Mouse (Mus musculus) midbrain, embryonic 16.5 days (tissue): Measurements from ENCODE around the gene Disc1. TPM values are rescaled to one million over a fixed set of nuclear protein-coding genes. Genes with fewer than 3 reads are reported as not detected.
A peak's percentile ranks its signal among the peaks of the same experiment; 100 is the strongest.

Source experiments
- ATAC-seq: fragments of 200-750 bp; cut with Nextera tagmentation; 2 replicates; pipeline ENCODE4 v1.8.0; 2017; ENCODE audit warnings: moderate TSS enrichment
- H3K27ac ChIP-seq: fragments of 300-500 bp; sonication (generic); 2 replicates; pipeline ENCODE4 v1.5.1; 2014; ENCODE audit warnings: mild to moderate bottlenecking, low read length, mixed read lengths
- H3K27me3 ChIP-seq: fragments of 300-500 bp; sonication (generic); 2 replicates; pipeline ENCODE4 v1.6.1; 2014; ENCODE audit warnings: low read depth, low read length, mixed read lengths; ENCODE audit not compliant: control insufficient read depth, insufficient read depth
- H3K36me3 ChIP-seq: fragments of 300-500 bp; sonication (generic); 2 replicates; pipeline ENCODE4 v1.6.1; 2014; ENCODE audit warnings: mild to moderate bottlenecking, low read length, moderate library complexity, mixed read lengths; ENCODE audit not compliant: control insufficient read depth, insufficient read depth
- H3K4me1 ChIP-seq: fragments of 300-500 bp; sonication (generic); 2 replicates; pipeline ENCODE4 v1.6.1; 2014; ENCODE audit warnings: mild to moderate bottlenecking, low read length, mixed read lengths; ENCODE audit not compliant: control insufficient read depth, insufficient read depth
- H3K4me2 ChIP-seq: fragments of 300-500 bp; sonication (generic); 2 replicates; pipeline ENCODE4 v1.6.1; 2014; ENCODE audit warnings: mild to moderate bottlenecking, low read length, mixed read lengths
- H3K4me3 ChIP-seq: fragments of 300-500 bp; sonication (generic); 2 replicates; pipeline ENCODE4 v1.5.1; 2014; ENCODE audit warnings: low read depth, mild to moderate bottlenecking, low read length, moderate library complexity, mixed read lengths
- H3K9ac ChIP-seq: fragments of 300-500 bp; sonication (generic); 2 replicates; pipeline ENCODE4 v1.6.1; 2014; ENCODE audit warnings: low read depth, low read length, mixed read lengths
- H3K9me3 ChIP-seq: fragments of 300-500 bp; sonication (generic); replicated peaks from 2 replicates; pipeline ENCODE4 v1.6.1; 2014; ENCODE audit warnings: mild to moderate bottlenecking, low read length, mixed read lengths; ENCODE audit not compliant: control insufficient read depth, poor library complexity, severe bottlenecking
- WGBS: fragments of 180-500 bp; shearing (Covaris S2); extraction: QIAGEN DNeasy Blood & Tissue Kit; methylation state at CpG from one replicate; pipeline ENCODE4 v1.1.7; 2014; 5-methylcytosine and 5-hydroxymethylcytosine counted together
- polyA plus RNA-seq: library from polyadenylated mRNA; unstranded; fragments of >200 nt; fragmentation: Nextera tagmentation; extraction: Ambion mirVana; gene quantifications from 2 replicates; pipeline ENCODE4 v1.2.1, GENCODE M21; 2015

The Disc1 gene
- polyA plus RNA-seq, 1 experiment from 2014 or later, result 1.2 TPM

GRCm38 (mm10) chr8:125054436-125054810 is 428 bp downstream of the Disc1 start:
- peaks cover 4% of the 10 kb centered on the region; the same call in 1 of the 2 replicates for H3K4me1 ChIP-seq
- peak overlapping the region; percentile 79 for H3K9ac ChIP-seq
- ATAC-seq, result peak; percentile 79
- peaks cover 29% of the 10 kb centered on the region for H3K27me3 ChIP-seq
- H3K36me3 ChIP-seq, result no peaks in the 10 kb centered on the region
- H3K27ac ChIP-seq, result peak overlapping the region; percentile 74
- WGBS, result under 1% methylated on average over 31 of the region's 38 CpGs
- H3K4me2 ChIP-seq, result peak overlapping the region; percentile 93
- H3K4me3 ChIP-seq, result peak overlapping the region; percentile 68
- H3K9me3 ChIP-seq, result no peaks in the 10 kb centered on the region

- H3K27me3 ChIP-seq, result no peaks in the 10 kb centered on the region
- 82% methylated on average over 8 of the region's 8 CpGs for WGBS
- H3K9me3 ChIP-seq, result no peaks in the 10 kb centered on the region
- no peak overlapping the region for H3K4me2 ChIP-seq
- H3K4me1 ChIP-seq, result no peaks in the 10 kb centered on the region
- no peak for ATAC-seq
- H3K9ac ChIP-seq, result no peak overlapping the region
- H3K27ac ChIP-seq, result no peak overlapping the region
- no peaks in the 10 kb centered on the region for H3K36me3 ChIP-seq
- no peak overlapping the region for H3K4me3 ChIP-seq
Observed at GRCm38 (mm10) chr8:125060904-125061303, 6.9 kb downstream of the Disc1 start.

DNA sequence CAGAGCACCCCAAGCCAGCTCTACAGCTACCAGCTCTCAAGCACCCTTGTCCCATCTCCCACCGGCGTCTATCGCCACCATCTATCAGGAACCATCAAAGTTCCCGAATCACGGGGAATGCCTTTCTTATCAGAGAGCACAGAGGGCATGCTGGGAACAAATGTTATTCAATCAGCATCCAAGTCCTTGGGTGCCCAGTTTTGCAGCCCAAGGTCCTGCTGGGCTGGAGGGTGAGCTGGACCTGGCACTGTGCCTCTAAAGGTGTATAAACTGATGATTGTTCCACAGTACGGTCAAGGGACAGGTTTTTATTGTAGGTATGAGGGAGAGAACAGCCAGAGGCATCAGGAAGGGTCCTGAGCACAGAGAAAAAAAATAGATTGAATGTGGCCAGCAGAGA is 11.6 kb downstream of the Disc1 start:
- Histone ChIP-seq H3K36me3 (no peaks in the 10 kb centered on the region), H3K4me3 (no peak overlapping the region), H3K27me3 (no peaks in the 10 kb centered on the region), H3K9ac (no peak overlapping the region), H3K9me3 (no peaks in the 10 kb centered on the region), H3K4me1 (0 out of 2 replicates have a peak, but pooled peaks cover 2% of the 10 kb centered on the region), H3K4me2 (no peak overlapping the region), H3K27ac (no peak overlapping the region)
- no peak for ATAC-seq
- 84% methylated on average over 6 of the region's 6 CpGs for WGBS

DNA sequence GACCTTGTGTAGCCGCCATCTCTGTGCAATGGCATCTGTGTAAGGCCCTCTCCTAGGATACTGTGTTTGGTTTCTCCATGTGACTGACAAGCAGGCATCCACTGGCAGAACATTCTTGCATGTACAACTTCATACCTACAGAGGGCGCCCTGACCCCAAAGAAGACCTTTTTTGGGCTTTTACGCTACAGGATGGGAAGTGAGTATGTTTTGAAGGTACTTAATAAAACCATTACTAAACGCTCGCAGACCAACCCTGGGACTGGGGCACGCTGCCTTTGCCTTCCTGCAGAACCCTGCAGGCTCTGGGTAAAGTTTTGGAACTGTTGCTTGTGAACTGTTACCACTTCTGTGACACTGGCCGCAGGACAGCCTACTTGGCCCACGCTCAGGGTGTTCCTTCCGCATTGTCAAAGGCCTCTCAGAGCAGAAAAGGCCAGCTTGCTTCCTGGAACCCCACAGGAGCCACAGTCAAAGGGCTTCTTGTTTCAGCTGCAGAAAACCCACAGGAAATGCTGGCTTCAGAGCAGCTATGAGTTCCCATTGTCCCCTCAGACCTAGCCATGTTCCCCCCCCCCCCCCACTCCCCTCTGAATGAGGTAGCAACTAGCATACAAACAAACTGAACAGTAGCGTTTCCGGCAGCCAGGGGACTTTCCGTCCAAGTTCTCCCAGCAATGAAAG is 13.1 kb downstream of the Disc1 start:
- Histone ChIP-seq H3K9me3 (no peaks in the 10 kb centered on the region), H3K27me3 (no peaks in the 10 kb centered on the region), H3K36me3 (no peaks in the 10 kb centered on the region), H3K27ac (peak overlapping the region; percentile 69), H3K4me2 (no peak overlapping the region), H3K9ac (no peak overlapping the region), H3K4me1 (0 out of 2 replicates have a peak, but pooled peaks cover 2% of the 10 kb centered on the region), H3K4me3 (no peak overlapping the region)
- peak; percentile 84 for ATAC-seq
- 33% methylated on average over 12 of the region's 12 CpGs for WGBS

- no peak overlapping the region for H3K4me2 ChIP-seq
- no peak overlapping the region for H3K9ac ChIP-seq
- H3K27me3 ChIP-seq, result no peaks in the 10 kb centered on the region
- ATAC-seq, result peak; percentile 62
- 76% methylated on average over 9 of the region's 9 CpGs for WGBS
- no peaks in the 10 kb centered on the region for H3K9me3 ChIP-seq
- peak overlapping the region; percentile 28 for H3K27ac ChIP-seq
- H3K4me3 ChIP-seq, result no peak overlapping the region
- H3K36me3 ChIP-seq, result no peaks in the 10 kb centered on the region
- H3K4me1 ChIP-seq, result 0 out of 2 replicates have a peak, but pooled peaks cover 2% of the 10 kb centered on the region
Observed at GRCm38 (mm10) chr8:125067596-125067960, 13.6 kb downstream of the Disc1 start.

DNA sequence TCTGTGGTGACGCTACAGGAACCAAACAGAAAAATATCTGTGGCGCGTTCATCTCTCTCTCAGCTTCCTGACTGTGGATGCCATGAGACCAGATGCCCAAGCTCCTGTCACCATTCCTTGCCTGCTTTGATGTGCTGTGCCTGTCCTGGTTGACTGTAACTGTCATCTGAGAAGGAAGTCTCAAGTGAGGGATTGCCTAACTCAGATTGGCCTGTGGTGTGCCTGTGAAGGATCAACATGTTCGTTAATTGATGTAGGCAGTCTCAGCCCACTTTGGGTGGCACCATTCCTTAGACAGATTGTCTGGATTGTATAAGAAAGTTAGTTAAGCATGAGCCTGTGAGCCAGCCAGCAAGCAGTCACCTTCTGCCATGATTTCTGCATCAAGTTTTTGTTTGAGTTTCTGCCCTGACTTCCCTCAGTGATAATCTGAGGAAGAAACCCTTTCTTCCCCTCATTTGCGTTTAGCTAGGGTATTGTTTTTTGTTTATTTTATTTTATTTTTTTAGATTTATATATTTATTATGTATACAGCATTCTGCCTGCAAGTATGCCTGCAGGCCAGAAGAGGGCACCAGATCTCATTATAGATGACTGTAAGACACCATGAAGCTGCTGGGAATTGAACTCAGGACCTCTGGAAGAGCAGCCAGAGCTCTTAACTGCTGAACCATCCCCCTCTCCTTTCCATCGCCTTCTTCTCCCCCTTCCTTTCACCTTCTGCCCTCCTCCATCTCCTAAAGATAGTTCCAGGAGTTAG is 14.3 kb downstream of the Disc1 start:
- H3K4me2 ChIP-seq, result no peak overlapping the region
- ATAC-seq, result no peak
- H3K4me3 ChIP-seq, result no peak overlapping the region
- no peak overlapping the region for H3K9ac ChIP-seq
- no peaks in the 10 kb centered on the region for H3K27me3 ChIP-seq
- no peaks in the 10 kb centered on the region for H3K9me3 ChIP-seq
- WGBS, result 87% methylated on average over 6 of the region's 6 CpGs
- 0 out of 2 replicates have a peak, but pooled peaks cover 2% of the 10 kb centered on the region for H3K4me1 ChIP-seq
- no peaks in the 10 kb centered on the region for H3K36me3 ChIP-seq
- peak overlapping the region; percentile 28 for H3K27ac ChIP-seq

DNA sequence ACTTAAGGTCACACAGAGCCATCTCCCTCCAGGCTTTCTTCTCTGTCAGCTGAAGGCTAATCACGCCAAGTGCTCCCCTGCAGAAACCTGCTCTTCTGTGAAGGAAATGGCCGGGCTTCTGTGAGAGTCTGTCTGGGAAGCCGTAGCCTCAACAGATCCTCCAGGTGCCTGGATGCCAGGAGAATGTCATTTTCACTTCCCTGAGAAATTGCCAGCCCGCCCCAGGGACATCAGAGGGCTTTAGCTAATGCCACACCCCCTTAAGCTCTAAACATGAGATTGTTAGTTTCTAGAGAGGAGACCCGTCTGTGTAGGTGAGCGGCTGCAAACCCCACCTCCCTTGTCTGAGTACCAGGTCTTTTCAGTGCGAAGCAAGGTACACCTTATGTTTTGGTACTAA is 15.3 kb downstream of the Disc1 start:
- Histone ChIP-seq H3K36me3 (no peaks in the 10 kb centered on the region), H3K27ac (no peak overlapping the region), H3K4me2 (no peak overlapping the region), H3K9ac (no peak overlapping the region), H3K4me3 (no peak overlapping the region), H3K9me3 (no peaks in the 10 kb centered on the region), H3K4me1 (0 out of 2 replicates have a peak, but pooled peaks cover 2% of the 10 kb centered on the region), H3K27me3 (no peaks in the 10 kb centered on the region)
- WGBS, result 75% methylated on average over 7 of the region's 7 CpGs
- ATAC-seq, result no peak

GRCm38 (mm10) chr8:125069733-125070132 is 15.7 kb downstream of the Disc1 start:
- WGBS, result 38% methylated on average over 6 of the region's 6 CpGs
- Histone ChIP-seq H3K27ac (no peak overlapping the region), H3K9ac (no peak overlapping the region), H3K36me3 (no peaks in the 10 kb centered on the region), H3K27me3 (no peaks in the 10 kb centered on the region), H3K4me2 (no peak overlapping the region), H3K4me3 (no peak overlapping the region), H3K4me1 (0 out of 2 replicates have a peak, but pooled peaks cover 2% of the 10 kb centered on the region), H3K9me3 (no peaks in the 10 kb centered on the region)
- no peak for ATAC-seq

- H3K27ac ChIP-seq, result no peak overlapping the region
- ATAC-seq, result no peak
- no peak overlapping the region for H3K4me3 ChIP-seq
- no peaks in the 10 kb centered on the region for H3K27me3 ChIP-seq
- H3K36me3 ChIP-seq, result no peaks in the 10 kb centered on the region
- no peaks in the 10 kb centered on the region for H3K9me3 ChIP-seq
- no peak overlapping the region for H3K9ac ChIP-seq
- WGBS, result 90% methylated on average over 10 of the region's 10 CpGs
- H3K4me2 ChIP-seq, result no peak overlapping the region
- no peaks in the 10 kb centered on the region; the same call in 1 of the 2 replicates for H3K4me1 ChIP-seq
Observed at GRCm38 (mm10) chr8:125074141-125074540, 20.1 kb downstream of the Disc1 start.
